Mouse (Mus musculus): ENCODE measurements at regions not wholly inside any gene's neighbourhood (a gene's known extent, or its start where the extent isn't known, plus 50 kb on each side); places are given as distances from the start of the nearest gene placed in this dataset.
A peak's percentile ranks its signal among the peaks of the same experiment; 100 is the strongest.

DNA sequence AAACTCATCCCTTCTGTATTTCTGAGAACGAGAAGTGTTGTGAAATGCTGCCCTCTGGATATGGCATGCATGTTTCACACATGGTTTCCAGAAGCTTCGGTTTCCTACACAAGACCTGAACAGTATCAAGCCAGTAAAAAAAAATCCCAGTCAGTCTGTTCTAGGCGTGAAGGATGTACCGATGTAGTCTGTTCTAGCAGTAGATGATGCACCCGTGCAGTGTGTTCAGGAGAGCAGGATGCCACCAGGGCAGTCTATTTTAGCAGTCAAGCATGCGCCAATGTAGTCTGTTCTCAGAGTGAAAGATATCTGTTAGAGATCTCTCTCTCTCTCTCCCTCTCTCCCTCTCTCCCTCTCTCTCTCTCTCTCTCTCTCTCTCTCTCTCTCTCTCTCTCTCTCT, 162.0 kb downstream of the 4930544G11Rik start:
- no peak overlapping the region for H3K4me3 ChIP-seq (ENCODE audit: low read length)
- H3K9ac ChIP-seq (replicated peaks; ENCODE audit: low read length), result no peak overlapping the region
- no peak for ATAC-seq (ENCODE audit: low FRiP score, low TSS enrichment)
- no peak overlapping the region for H3K27ac ChIP-seq (ENCODE audit: low read length)
- H3K9me3 ChIP-seq (ENCODE audit: low read length), result no peaks in the 10 kb centered on the region
- no peaks in the 10 kb centered on the region for H3K4me1 ChIP-seq (ENCODE audit: insufficient read depth, low read length)
- no peak overlapping the region for H3K4me2 ChIP-seq (replicated peaks; ENCODE audit: low read depth, low read length)
- H3K36me3 ChIP-seq (ENCODE audit: insufficient read depth, low read length), result no peaks in the 10 kb centered on the region
- no peaks in the 10 kb centered on the region for H3K27me3 ChIP-seq (ENCODE audit: insufficient read depth, low read length)
- WGBS, result 84% methylated on average over 6 of the region's 6 CpGs

DNA sequence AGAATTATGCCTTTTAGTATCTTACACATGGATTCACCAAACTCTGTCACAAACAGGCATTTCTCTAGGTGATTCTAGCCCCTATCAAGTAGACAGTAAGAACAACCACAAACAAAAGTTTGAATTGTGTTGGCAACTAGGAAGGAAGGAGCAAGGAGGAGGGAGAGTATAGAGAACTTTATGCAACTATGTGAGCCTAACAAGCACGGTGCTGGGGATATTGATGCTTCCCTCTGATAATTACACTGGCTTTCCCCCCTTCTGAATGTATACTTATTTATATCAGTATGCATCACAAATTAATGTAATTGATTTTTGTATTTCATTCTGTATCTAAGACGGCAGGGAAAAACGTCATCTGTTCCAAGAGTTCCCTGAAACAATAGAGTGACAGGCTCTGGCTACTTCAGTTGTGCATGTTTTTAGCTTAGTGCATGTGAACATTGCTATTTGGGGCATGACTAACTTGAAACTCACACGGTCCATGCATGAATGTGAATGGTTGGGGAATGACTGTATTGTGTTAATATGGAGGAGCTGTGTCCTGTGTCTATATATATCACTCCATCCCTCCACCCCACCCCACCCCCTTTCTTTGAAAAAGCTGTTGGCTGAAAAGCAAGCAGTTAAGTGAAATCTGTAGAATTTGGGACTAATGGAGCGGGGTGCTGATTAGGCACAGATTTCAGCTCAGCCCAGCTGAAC, 169.2 kb downstream of the 4930544G11Rik start:
- Histone ChIP-seq H3K4me3 (ENCODE audit: low read length) (no peak overlapping the region), H3K4me1 (ENCODE audit: insufficient read depth, low read length) (no peaks in the 10 kb centered on the region), H3K36me3 (ENCODE audit: insufficient read depth, low read length) (no peaks in the 10 kb centered on the region), H3K9me3 (ENCODE audit: low read length) (no peaks in the 10 kb centered on the region), H3K4me2 (replicated peaks; ENCODE audit: low read depth, low read length) (no peak overlapping the region), H3K27ac (ENCODE audit: low read length) (no peak overlapping the region), H3K9ac (replicated peaks; ENCODE audit: low read length) (no peak overlapping the region), H3K27me3 (ENCODE audit: insufficient read depth, low read length) (no peaks in the 10 kb centered on the region)
- WGBS, result 79% methylated on average over 5 of the region's 5 CpGs
- ATAC-seq (ENCODE audit: low FRiP score, low TSS enrichment), result no peak

DNA sequence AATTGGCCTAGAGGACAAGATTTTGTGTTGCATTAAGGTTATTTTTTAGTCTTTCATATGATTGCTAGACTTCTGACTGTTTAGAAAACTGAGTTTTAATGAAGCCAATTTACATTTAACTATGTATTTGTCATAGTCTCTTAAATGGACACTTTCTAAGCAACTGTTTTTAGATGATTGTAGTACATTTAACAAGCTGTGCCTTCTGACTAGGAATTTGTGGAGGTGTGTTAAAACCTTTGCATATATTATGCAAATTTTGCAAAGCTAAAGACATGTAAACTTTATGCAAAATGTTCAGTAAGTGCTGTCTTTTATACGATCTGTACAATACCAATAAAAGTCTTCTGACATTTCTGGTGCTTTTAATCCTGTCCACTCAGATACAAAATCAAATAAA, 171.9 kb downstream of the 4930544G11Rik start:
- Histone ChIP-seq H3K9ac (replicated peaks; ENCODE audit: low read length) (no peak overlapping the region), H3K27ac (ENCODE audit: low read length) (no peak overlapping the region), H3K4me1 (ENCODE audit: insufficient read depth, low read length) (no peaks in the 10 kb centered on the region), H3K36me3 (ENCODE audit: insufficient read depth, low read length) (no peaks in the 10 kb centered on the region), H3K9me3 (ENCODE audit: low read length) (no peaks in the 10 kb centered on the region), H3K27me3 (ENCODE audit: insufficient read depth, low read length) (no peaks in the 10 kb centered on the region), H3K4me3 (ENCODE audit: low read length) (no peak overlapping the region), H3K4me2 (replicated peaks; ENCODE audit: low read depth, low read length) (no peak overlapping the region)
- ATAC-seq (ENCODE audit: low FRiP score, low TSS enrichment), result no peak
- 85% methylated on average over 1 of the region's 1 CpGs for WGBS

DNA sequence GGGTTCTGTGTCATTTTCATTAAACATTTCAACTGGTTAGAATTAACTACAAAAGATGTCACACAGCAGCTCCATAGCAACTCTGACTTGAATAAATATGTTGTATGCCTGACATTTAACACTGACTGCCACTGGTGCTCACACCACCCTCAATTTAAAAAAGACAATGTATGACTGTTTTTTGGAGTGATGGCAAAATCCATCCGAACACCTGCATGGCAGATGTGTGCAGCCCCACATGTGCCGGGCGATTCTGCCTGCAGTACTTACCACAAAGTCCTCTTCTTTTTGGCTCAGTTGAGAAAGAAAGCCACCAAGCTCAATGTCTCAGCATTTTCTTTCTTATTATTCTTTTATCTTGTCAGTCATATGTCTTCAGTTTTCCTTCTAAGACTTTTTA, 199.4 kb downstream of the 4930544G11Rik start:
- H3K36me3 ChIP-seq (ENCODE audit: insufficient read depth, low read length), result no peaks in the 10 kb centered on the region
- H3K4me3 ChIP-seq (ENCODE audit: low read length), result no peak overlapping the region
- H3K4me1 ChIP-seq (ENCODE audit: insufficient read depth, low read length), result no peaks in the 10 kb centered on the region
- no peak overlapping the region for H3K9ac ChIP-seq (replicated peaks; ENCODE audit: low read length)
- H3K9me3 ChIP-seq (ENCODE audit: low read length), result no peaks in the 10 kb centered on the region
- H3K27ac ChIP-seq (ENCODE audit: low read length), result no peak overlapping the region
- WGBS, result 88% methylated on average over 3 of the region's 3 CpGs
- no peak for ATAC-seq (ENCODE audit: low FRiP score, low TSS enrichment)
- no peaks in the 10 kb centered on the region for H3K27me3 ChIP-seq (ENCODE audit: insufficient read depth, low read length)
- no peak overlapping the region for H3K4me2 ChIP-seq (replicated peaks; ENCODE audit: low read depth, low read length)

DNA sequence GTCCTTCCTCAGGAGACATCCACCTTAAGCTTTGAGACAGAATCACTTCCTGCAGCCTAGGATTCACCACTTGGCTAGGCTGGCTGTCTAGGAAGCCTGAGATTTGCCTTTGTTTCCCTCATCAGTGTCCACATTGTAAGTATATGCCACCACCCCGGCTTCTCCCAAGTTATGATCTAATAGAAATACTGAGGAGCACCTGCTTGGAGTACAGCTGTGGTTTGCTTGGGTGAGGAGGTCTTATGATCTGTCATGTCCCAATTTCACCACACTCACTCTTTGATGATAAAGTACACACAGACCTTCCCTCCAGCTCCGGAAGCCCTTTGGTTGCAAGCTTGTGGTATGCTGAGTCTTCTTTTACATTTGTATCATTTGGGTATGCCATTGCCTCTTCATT, 202.4 kb downstream of the 4930544G11Rik start:
- 88% methylated on average over 2 of the region's 2 CpGs for WGBS
- H3K27ac ChIP-seq (ENCODE audit: low read length), result no peak overlapping the region
- no peaks in the 10 kb centered on the region for H3K36me3 ChIP-seq (ENCODE audit: insufficient read depth, low read length)
- H3K9ac ChIP-seq (replicated peaks; ENCODE audit: low read length), result no peak overlapping the region
- no peak for ATAC-seq (ENCODE audit: low FRiP score, low TSS enrichment)
- no peaks in the 10 kb centered on the region for H3K27me3 ChIP-seq (ENCODE audit: insufficient read depth, low read length)
- H3K9me3 ChIP-seq (ENCODE audit: low read length), result no peaks in the 10 kb centered on the region
- no peak overlapping the region for H3K4me3 ChIP-seq (ENCODE audit: low read length)
- H3K4me2 ChIP-seq (replicated peaks; ENCODE audit: low read depth, low read length), result no peak overlapping the region
- H3K4me1 ChIP-seq (ENCODE audit: insufficient read depth, low read length), result no peaks in the 10 kb centered on the region

DNA sequence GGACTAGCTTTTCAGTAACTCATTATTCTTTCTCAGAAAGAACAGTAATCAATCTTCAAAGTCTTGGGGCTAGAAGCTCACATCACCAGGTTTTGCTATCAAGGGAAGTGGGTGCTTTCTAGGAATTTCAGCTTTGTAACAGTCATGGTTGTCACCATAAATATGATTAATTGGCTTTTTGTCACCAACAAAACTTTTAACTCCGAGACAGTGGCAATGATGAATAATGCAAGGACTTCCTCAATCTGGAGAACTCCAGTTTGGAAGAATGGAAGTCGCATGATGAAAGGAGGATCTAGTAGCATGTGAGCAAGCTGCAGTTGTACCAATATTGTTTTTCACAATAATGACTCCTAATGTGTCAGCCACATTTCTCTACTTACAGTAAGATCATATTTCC, 208.4 kb downstream of the 4930544G11Rik start:
- Histone ChIP-seq H3K4me1 (ENCODE audit: insufficient read depth, low read length) (no peaks in the 10 kb centered on the region), H3K4me3 (ENCODE audit: low read length) (no peak overlapping the region), H3K4me2 (replicated peaks; ENCODE audit: low read depth, low read length) (no peak overlapping the region), H3K36me3 (ENCODE audit: insufficient read depth, low read length) (no peaks in the 10 kb centered on the region), H3K27ac (ENCODE audit: low read length) (no peak overlapping the region), H3K9ac (replicated peaks; ENCODE audit: low read length) (no peak overlapping the region), H3K27me3 (ENCODE audit: insufficient read depth, low read length) (no peaks in the 10 kb centered on the region), H3K9me3 (ENCODE audit: low read length) (no peaks in the 10 kb centered on the region)
- ATAC-seq (ENCODE audit: low FRiP score, low TSS enrichment), result no peak
- 15% methylated on average over 2 of the region's 2 CpGs for WGBS

DNA sequence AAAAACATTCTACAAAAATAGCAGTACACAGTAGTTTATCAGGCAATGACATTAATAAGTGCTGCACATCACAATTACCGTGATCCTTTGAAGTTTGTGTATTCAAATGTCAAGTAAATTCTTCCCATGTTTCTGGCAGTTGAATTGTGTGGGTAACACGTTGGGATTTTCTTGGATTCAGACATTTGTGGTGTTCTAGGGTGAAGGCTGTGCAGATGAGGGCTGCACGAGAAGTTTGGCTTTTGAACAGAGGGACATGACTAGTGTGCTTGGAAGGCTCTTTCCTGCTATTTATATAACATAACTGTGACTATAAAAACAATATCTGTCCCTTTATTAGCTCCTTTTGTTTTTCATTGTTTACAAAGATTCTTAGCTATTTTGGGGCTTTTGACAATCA, 216.5 kb downstream of the 4930544G11Rik start:
- no peak for ATAC-seq (ENCODE audit: low FRiP score, low TSS enrichment)
- H3K4me1 ChIP-seq (ENCODE audit: insufficient read depth, low read length), result no peaks in the 10 kb centered on the region
- no peaks in the 10 kb centered on the region for H3K36me3 ChIP-seq (ENCODE audit: insufficient read depth, low read length)
- H3K27me3 ChIP-seq (ENCODE audit: insufficient read depth, low read length), result no peaks in the 10 kb centered on the region
- 62% methylated on average over 3 of the region's 3 CpGs for WGBS
- no peaks in the 10 kb centered on the region for H3K9me3 ChIP-seq (ENCODE audit: low read length)
- no peak overlapping the region for H3K27ac ChIP-seq (ENCODE audit: low read length)
- H3K4me2 ChIP-seq (replicated peaks; ENCODE audit: low read depth, low read length), result no peak overlapping the region
- H3K9ac ChIP-seq (replicated peaks; ENCODE audit: low read length), result no peak overlapping the region
- no peak overlapping the region for H3K4me3 ChIP-seq (ENCODE audit: low read length)

DNA sequence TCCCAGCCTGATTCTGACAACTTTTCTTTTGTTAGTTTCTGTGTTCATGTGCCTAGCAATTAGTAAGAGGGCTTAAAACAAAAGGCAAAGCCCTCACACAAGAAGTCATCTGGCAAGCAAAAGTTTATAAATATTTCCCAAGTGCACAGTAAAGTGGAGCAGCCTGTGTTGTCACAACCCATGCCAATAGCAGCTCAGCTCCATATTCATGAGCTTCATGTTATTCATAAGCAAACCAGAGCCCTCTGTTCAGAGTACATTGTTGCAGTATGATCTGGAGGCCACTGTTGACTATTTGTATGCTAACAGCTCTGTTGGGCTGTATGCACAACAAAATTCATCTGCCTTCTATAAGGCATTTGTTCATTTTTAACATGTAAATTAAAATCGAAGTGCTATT, 245.6 kb downstream of the 4930544G11Rik start:
- Histone ChIP-seq H3K9ac (replicated peaks; ENCODE audit: low read length) (no peak overlapping the region), H3K4me3 (ENCODE audit: low read length) (no peak overlapping the region), H3K9me3 (ENCODE audit: low read length) (no peaks in the 10 kb centered on the region), H3K36me3 (ENCODE audit: insufficient read depth, low read length) (no peaks in the 10 kb centered on the region), H3K27ac (ENCODE audit: low read length) (no peak overlapping the region), H3K27me3 (ENCODE audit: insufficient read depth, low read length) (no peaks in the 10 kb centered on the region), H3K4me1 (ENCODE audit: insufficient read depth, low read length) (peaks cover 8% of the 10 kb centered on the region; the same call in 1 of the 2 replicates), H3K4me2 (replicated peaks; ENCODE audit: low read depth, low read length) (no peak overlapping the region)
- no peak for ATAC-seq (ENCODE audit: low FRiP score, low TSS enrichment)
- WGBS, result 92% methylated on average over 1 of the region's 1 CpGs

DNA sequence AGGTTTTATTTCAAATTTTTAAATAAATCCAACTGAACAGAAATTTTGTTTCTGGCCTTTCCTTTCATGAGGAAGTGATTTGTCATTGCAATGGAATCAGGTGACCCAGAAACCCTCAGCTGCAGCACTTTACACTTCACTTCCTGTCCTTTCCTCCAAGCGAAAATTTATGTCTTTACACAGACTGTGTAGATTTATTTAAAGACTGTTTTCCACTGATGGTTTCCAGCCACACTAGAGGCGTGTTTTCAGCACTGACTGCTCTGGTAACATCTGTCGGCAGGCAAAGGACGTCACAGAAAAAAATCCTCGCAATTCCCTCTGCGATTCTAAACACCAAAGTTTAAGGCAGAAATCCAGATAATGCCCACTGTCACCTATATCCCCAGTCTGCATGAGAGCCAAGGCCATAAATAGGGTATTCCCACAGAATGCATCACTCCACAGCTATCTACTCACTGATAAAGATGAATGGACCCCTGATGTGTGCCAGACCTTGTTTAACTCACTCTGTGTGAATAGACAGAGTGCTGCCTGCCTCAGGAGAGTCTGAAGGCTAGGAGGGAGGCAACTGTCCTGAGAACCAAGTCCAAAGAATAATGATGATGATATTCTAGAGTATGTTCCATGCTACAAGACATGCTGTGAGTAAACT, 247.9 kb downstream of the 4930544G11Rik start:
- H3K27me3 ChIP-seq (ENCODE audit: insufficient read depth, low read length), result no peaks in the 10 kb centered on the region
- peaks cover 8% of the 10 kb centered on the region; the same call in 1 of the 2 replicates for H3K4me1 ChIP-seq (ENCODE audit: insufficient read depth, low read length)
- H3K9ac ChIP-seq (replicated peaks; ENCODE audit: low read length), result no peak overlapping the region
- WGBS, result 10% methylated on average over 6 of the region's 6 CpGs
- peak; percentile 87; the same call in 1 of the 2 replicates for ATAC-seq (ENCODE audit: low FRiP score, low TSS enrichment)
- peak overlapping the region; percentile 31; the same call in 1 of the 2 replicates for H3K4me2 ChIP-seq (replicated peaks; ENCODE audit: low read depth, low read length)
- no peaks in the 10 kb centered on the region for H3K36me3 ChIP-seq (ENCODE audit: insufficient read depth, low read length)
- H3K9me3 ChIP-seq (ENCODE audit: low read length), result no peaks in the 10 kb centered on the region
- H3K27ac ChIP-seq (ENCODE audit: low read length), result peak overlapping the region; percentile 64; the same call in 1 of the 2 replicates
- no peak overlapping the region for H3K4me3 ChIP-seq (ENCODE audit: low read length)
